Mouse (Mus musculus) erythroid progenitor cell, adult 5-6 weeks (primary cell): ENCODE data around the gene Pbx4. TPM values are rescaled to one million over a fixed set of nuclear protein-coding genes. Genes with fewer than 3 reads are reported as not detected.

Experiments
- ATAC-seq: replicated peaks from 2 replicates; pipeline ENCODE4 v1.8.0; 2016; ENCODE audit warnings: moderate number of reproducible peaks, mild to moderate bottlenecking, moderate TSS enrichment, inconsistent platforms; ENCODE audit not compliant: poor library complexity, low FRiP score, severe bottlenecking
- total RNA-seq, 2 experiments: library from RNA; stranded (forward) in 1 of 2; stranded (reverse) in 1 of 2; fragments of 150-400 nt in 1 of 2; fragments of 186-747, 209-891 nt in 1 of 2; gene quantifications; 2 replicates each; pipeline versions ENCODE4 v1.2.3 to v1.2.4; 2015 to 2017; ENCODE audit warnings: low replicate concordance in 2 of 2

The Pbx4 gene
- total RNA-seq, 2 experiments from 2014 or later: 4.2 to 8.2 TPM

DNA sequence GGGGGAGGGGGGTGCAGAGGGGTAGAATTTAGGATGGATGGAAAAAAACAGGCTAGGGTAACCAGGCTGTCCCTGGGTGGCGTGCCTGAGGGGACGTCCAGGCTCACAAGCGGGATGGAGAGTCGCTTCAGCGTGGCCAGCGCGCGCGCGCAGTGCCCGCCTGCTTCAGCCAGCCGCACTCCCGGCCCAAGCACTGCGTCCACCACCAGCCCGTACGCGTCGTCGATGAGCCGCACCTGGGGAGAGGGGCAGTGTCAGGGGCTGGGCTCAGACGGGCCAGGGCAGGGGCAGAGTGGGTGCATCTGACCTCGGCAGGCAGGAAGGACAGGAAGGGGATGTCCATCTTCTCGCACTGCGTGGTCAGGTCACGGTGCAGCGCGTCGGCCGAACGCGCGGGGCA is 56.6 kb downstream of the Pbx4 start:
- ATAC-seq: no peak

DNA sequence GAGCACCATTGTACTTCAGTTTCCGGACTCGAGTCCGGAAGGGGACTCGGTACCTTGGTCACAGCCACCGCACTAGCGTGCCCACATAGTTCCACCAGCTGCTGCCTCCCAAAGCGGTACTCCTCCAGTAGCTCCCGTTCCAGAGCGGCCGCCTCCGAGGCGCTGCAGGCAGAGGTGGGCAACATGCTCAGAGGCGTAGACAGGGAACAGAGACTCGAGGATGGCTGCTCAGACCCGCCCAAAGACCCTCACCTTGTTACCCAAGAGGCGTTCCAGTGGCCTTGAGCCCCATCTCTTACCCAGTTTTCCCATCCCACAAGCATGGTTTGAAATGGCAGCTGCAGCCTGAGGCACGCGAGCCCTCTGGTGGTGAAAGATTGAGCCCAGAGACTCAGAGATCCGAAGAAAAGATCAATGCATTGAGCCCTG is 58.5 kb downstream of the Pbx4 start:
- ATAC-seq: no peak

DNA sequence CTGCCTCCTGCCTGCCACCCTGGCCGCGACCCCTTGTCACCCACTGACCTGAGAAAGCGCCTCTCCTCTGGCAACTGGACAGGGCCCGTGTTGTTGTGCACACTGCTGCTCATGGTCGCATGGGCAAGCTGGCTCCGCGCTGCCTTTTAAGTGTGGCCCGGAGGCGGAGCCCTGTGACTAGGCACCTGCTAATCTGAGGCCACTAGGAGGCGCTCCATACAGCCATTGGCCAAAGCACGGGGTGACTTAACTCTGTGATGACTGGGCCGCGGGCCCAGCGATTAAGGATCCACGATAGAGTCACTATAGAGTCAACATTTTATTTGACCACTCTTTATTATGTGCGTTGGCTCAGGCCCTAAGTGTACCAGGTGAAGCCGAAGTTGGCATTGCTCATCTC is 61.6 kb downstream of the Pbx4 start:
- 0 out of 2 replicates have a peak, but pooled peaks have one; percentile 46 for ATAC-seq

- ATAC-seq: no peak
These were observed 62.6 kb downstream of the Pbx4 start for GRCm38 (mm10) chr8:69894836-69895332.

- ATAC-seq: no peak
These were observed 63.6 kb downstream of the Pbx4 start for GRCm38 (mm10) chr8:69895772-69896451.

GRCm38 (mm10) chr8:69897857-69898256 is 65.6 kb downstream of the Pbx4 start:
- ATAC-seq: no peak

- no peak for ATAC-seq
These were observed 67.6 kb downstream of the Pbx4 start for GRCm38 (mm10) chr8:69899876-69900275.

GRCm38 (mm10) chr8:69900895-69901451 is 68.7 kb downstream of the Pbx4 start:
- ATAC-seq: peak; percentile 5

DNA sequence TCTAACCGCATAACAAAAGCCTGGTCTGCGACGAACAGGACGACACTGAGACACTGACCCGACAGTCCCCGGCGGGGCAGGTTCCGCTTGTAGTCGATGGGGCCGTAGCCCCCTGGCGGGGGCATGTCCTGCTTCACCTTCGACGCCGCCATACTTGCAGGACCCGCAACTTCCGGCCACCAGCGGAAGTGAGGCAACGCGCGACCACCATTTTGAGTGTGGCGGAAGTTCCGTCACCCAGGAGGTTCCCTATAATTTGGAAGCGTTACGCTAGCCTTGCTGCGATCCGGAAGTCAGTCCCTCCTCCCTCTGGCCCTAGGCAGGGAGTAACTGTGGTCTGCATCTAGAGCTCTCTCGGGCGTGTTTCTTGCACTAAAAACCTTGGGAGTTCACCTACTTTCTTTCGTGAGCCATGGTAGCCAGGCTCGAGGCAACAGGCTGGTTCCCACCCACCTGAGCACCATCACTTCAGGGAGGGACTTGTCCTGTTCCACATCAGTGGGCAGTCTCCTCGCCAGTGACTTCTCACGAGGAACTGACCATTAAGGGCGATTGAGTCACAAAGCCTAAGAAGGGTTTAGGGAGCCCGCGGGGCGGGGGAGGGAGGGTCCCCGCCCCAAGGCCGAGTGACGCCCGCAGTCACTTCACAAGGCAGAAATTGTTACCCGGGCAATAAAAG is 69.3 kb downstream of the Pbx4 start:
- peak; percentile 85 for ATAC-seq

GRCm38 (mm10) chr8:69902163-69903062 is 70.1 kb downstream of the Pbx4 start, which contains the start of the genes Tssk6, Ndufa13 and Yjefn3:
Gene Tssk6 (plus strand): TSS chr8:69902184.
Gene Ndufa13 (minus strand): TSS chr8:69902558.
Gene Yjefn3 (minus strand): TSS chr8:69902712.
- ATAC-seq: peak; percentile 7; the same call in 1 of the 2 replicates

GRCm38 (mm10) chr8:69903063-69903542 is 70.8 kb downstream of the Pbx4 start:
- peak; percentile 79 for ATAC-seq

DNA sequence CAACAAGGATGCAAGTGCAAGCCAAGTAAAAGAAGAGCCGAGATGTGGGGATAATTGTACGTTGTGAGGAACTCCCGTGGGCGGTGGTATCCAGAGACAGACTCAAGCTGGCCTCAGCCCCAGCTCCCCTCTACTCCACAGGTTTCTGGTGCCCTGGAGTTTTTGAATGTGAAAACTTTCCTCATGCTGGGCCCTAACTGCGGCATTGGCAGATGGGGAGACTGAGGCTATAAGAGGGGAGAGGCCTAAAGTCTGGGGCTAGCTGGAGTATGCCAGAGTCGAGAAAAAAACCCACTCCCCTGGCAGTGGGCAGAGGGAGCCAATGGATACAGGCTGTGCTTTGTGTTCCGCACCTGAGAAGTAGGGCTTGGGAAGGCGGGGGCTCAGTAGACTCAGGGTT is 71.8 kb downstream of the Pbx4 start:
- no peak for ATAC-seq

- ATAC-seq: no peak
These were observed 74.0 kb downstream of the Pbx4 start for GRCm38 (mm10) chr8:69906260-69906659.

DNA sequence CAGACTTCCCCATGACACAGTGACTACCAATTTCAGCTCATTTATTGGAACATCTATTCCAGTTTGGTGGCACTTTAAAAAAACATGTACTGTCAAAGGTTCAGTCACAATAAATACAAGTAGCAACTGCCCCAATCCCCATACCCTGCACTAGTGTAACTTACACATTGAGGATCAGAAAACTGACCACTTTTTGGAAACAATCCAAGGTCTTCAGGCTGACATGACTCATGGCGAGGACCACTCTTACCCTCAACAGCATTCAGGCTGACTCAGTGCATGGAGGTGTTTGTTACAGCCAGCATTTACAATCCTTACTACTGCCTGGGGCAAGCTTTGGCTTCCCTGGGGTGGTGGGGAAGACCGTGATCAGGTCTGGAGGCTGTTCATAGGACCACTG is 74.8 kb downstream of the Pbx4 start:
- no peak for ATAC-seq

- no peak for ATAC-seq
These were observed 79.6 kb downstream of the Pbx4 start for GRCm38 (mm10) chr8:69911917-69912316.

DNA sequence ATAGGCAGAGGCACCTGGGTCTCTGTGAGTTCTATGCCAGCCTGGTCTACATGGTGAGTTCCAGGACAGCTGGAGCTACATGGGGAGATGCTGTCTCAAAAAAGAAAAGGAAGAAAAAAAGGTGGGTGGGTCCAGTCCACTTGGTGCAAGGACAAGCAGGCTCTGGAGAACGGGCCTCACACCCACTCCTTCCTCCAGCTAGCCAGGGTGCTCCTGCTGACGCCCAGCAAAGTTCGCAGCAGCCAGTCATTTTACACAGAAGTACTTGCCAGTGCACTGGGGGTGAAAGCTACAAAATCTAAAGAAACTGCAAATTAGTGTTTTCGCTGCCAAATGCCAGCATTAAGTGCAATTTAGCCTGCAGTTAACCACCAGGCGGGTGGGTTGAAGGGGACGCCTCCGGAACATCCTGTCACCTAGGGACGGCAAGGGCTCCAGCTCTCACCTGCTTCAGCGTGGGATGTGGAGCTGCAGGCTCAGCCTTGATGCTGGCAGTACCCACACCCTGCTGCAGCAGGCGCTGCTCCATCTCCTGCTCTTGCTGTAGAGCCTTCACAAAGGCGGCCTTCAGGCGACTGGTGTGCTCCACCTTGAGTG is 80.3 kb downstream of the Pbx4 start:
- no peak for ATAC-seq

- no peak for ATAC-seq
These were observed 82.2 kb downstream of the Pbx4 start for GRCm38 (mm10) chr8:69914526-69914925.

DNA sequence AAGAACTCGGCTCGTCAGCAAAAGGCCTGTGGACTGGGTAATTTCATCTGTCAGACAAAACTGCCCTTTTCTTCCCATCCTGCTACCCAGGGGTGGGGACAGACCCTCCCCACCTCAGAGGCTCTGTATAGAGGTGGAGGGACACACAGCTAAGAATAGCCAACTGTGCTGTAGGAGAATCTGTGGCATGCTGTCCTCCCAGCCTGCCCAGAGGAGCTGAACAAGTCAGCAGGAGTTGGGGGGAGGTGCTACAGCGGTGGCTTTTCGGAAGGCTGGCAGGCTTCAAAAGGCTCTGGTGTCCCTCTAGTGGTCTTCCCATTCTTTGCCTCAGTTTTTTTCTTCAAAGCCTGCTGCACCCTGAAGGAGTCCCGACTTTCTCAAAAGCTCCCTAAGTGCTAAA is 83.5 kb downstream of the Pbx4 start:
- ATAC-seq: no peak

- ATAC-seq: no peak
These were observed 86.2 kb downstream of the Pbx4 start for GRCm38 (mm10) chr8:69918506-69918905.
